Mouse (Mus musculus): ENCODE measurements around the gene Ammecr1.

The Ammecr1 gene

DNA sequence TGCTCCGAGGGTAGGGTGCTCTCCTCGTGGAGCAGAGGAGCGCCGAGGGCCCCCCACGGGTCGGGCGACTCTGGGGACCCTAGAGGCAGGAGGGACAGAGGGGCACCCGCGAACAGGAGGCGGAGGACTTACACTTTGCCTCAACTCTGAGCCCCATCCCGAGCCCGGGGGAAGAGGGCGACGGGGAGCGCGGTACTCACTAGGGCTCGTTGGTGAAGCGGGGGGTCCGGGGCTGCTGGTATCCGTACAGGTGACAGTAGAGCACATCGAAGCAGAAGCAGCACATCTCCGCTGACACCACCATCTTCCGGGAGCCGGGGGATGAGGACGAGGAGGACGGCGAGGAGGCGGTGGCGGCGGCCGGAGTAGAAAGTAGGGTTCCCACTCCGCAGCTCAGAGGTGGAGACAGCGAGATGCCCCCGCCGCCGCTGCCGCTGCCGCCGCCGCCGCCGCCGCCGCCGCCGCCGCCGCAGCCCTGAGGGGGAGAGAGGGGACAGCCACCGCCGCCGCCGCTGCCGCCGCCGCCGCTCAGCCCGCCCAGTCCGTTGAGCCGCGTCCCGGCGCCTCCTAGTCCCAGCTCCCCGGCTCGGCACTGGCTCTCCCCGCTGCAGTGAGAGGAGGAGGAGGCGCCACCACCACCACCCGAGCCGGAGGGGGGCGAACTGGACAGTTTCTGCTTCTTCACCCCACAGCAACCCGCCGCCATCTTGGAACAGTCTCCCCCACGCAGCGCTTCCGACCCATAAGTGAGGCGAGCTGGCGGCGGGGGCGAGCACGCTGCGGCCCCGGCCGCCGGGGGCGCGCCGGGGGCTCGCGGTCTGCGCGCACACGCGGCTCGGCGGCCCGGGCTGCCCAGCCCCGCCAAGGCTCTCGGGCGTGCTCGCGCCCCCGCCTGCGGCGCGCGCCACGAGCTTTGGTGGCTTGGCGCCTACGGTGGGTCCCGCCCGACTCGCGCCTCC lies at the start of gene Ammecr1:
TSS of gene Ammecr1 (minus strand) at position 721 of the 959 bp plus-strand sequence.
- DNase-seq (ENCODE audit: low read depth, low spot score): peak; percentile 79

GRCm38 (mm10) chrX:143014118-143014517 lies 47.6 kb upstream of the Ammecr1 start:
- no peak for DNase-seq (ENCODE audit: low read depth, low spot score)

DNA sequence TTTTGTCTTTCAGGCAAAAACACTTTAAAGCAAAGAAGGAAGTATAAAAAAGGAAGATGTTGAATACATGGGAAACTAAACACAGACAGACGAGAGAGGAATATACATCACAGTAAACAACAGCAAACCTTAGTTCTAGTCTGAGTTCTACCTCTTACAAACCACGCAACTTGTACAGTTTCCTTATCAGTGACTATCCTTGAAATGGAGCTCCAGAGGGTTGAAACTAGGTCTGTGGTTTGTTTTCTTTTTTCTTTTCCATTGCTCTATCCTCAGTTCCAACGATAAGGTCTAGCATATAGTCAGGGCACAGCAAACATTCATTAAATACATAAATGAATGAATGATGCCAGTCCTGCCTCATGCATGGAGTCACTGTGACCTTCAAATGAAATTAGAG lies 45.8 kb upstream of the Ammecr1 start:
- no peak for DNase-seq (ENCODE audit: low read depth, low spot score)

DNA sequence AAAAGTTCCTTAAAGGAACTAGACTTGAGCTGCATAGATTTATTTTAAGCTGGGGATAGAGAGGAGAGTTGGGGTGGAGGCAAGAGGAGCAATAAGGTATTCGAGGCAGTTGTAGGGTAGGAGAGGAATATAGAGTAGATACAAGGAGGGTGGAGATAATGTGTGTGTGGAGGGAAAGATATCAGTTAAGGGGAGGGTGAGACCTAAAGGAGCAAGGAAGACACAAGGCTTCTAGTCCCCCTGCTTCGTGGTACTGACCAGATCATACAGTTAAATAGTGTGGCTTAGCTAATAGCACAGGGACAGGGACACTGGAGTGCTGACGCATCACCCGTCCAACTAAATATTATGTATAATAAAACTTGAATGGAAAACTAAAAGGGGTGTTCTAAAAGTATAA lies 45.3 kb upstream of the Ammecr1 start:
- DNase-seq (ENCODE audit: low read depth, low spot score): no peak

DNA sequence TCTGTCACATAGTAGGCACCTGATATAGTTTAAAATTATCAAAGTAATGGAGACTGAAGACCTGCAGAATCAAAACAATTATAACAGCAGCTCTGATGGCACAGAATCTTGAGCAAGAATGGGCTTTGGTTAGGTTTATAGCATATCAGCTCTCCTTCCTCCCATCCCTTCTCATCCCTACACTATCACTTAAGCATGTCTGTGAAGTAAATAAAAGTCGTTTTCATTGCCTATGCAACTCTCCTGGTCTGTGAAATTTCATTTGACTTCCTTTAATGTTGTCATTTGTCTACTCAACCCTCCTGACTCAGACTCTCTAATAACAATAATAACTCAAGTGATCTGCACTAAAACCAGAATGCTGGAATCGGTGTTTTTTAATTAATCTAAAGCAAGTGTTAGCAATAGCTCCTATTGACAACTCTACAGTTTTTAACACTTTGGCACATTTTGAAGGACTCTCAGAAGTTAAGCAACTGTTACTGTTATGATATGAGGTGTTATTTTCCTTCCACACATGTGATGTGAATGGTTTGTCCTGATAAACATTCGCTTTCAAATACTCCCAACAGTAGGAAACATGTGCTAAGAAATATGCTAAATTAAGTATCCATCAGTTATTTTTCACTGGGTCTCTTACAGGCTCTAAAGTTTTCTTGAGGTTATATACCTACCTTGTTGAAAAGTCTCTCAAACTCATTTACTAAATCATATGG lies 37.8 kb upstream of the Ammecr1 start:
- DNase-seq (ENCODE audit: low read depth, low spot score): no peak

DNA sequence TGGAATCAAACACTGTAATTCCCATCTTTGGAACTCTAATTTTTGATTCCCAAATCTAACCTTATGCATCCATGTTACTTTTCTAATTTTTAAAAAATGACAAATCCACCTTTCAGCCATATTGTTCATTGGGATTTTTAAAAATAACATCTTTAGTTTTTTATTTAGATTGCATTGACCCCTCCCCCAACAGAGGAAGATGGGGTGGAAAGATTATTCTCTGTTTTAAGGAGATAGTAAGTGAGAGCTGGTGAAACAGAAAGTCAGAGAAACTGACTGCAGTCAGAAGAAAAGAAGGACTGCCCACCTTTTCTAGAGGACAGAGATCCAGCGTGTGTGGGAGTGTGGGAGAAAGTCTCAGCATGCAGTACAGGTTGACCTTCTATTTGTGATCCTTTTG lies 30.7 kb upstream of the Ammecr1 start:
- DNase-seq (ENCODE audit: low read depth, low spot score): no peak

DNA sequence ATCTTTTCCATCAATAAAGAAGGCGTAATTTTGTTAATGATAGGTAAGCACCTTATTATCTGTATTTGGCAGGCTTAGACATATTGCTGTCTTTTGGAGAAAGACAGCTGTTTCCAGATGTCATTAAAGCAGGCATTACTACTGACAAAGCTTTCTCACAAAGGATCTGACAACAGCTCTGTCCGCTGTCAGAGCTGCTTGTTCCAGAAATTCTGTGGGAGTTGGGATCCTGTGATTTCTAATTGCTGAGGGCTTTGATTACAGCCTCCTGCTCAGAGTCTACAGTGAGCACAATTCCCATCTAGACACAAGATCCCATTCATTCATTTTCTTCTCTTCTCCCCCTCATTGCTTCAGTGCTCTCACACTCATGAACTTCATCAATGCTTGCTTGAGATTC lies 28.0 kb upstream of the Ammecr1 start:
- no peak for DNase-seq (ENCODE audit: low read depth, low spot score)

GRCm38 (mm10) chrX:142984170-142984569 lies 17.6 kb upstream of the Ammecr1 start:
- no peak for DNase-seq (ENCODE audit: low read depth, low spot score)

DNA sequence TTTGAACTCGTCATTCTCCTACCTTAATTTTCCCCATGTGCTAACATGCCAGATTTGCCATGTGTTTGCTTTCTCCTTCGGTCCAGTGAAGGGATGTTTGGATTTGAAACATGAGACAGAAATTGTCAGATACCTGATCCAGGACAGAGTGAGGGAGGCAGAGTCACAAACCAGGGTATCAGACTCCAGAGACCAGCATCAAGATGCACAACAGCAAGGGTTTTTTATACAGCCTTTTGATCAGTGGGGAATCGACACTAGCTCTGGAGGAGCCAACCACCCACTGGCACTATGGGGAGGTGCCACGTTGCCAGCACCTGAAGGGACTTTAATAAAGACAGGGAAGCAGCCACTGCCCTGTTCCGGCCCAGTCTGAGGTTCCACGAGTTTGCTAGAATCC lies 17.1 kb upstream of the Ammecr1 start:
- no peak for DNase-seq (ENCODE audit: low read depth, low spot score)

- no peak for DNase-seq (ENCODE audit: low read depth, low spot score)
These were observed 15.1 kb upstream of the Ammecr1 start for GRCm38 (mm10) chrX:142981530-142982130.

GRCm38 (mm10) chrX:142980855-142981529 lies 14.5 kb upstream of the Ammecr1 start:
- DNase-seq (ENCODE audit: low read depth, low spot score): no peak

DNA sequence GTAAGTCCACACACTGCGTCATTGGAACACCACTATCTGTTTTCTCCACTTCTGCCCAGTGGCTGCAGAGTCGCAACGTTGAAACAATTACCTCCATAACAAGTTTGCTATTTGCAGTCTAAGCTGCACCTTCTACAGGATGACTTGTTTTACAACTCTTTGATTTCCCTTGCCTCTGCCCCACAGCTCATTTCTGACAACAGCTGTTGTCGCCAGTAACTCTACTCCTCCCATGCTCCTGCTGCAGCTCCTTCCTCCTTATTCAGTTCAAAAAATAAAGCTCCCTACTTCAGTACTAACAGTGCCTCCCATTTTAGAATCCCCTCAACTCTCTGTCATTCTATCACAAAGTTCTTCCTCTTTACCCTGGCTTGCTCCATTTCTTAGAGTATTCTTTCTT lies 12.7 kb upstream of the Ammecr1 start:
- DNase-seq (ENCODE audit: low read depth, low spot score): no peak

DNA sequence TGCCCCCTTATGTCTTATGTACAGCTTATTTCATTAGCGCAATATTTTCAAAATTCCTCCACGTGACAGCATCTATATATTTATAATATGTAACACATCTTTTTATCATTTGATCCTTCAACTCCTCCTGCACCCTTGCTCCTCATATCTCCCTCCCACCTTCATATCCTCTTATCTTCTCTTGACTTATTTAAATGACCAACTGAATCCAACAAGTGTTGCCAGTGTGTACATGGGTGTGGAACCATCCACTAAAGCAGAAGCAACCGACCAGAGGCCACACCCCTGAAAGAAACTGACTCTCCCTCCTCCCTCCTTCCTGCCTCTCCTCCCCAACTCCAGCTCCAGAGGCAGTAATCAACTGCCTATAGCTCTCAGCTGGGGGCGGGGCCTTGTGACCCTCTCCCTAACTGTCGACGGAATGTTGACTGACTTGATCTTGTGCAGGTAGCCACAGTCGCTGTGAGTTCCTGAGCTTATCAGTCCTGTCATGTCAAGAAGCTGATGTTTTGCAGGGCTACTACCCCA lies 6.0 kb upstream of the Ammecr1 start:
- no peak for DNase-seq (ENCODE audit: low read depth, low spot score)

DNA sequence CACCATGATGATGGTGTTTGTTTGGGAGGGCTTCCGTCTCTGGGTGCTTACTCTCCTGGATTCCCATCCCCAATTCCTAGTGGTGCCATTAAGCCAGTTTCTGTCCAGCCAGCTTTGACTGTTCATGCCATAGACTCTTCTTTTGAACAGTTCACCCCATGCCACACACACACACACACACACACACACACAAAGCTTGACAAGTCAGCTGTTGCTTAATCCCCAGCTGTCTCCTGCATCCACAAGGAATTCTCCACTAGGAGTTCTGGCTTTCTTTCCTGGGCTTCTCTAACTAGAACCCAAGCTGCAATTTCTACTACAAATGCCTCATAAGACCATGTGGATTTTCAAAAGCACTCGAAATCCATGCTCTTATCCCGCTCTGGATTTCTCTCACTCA lies 5.2 kb upstream of the Ammecr1 start:
- DNase-seq (ENCODE audit: low read depth, low spot score): no peak

DNA sequence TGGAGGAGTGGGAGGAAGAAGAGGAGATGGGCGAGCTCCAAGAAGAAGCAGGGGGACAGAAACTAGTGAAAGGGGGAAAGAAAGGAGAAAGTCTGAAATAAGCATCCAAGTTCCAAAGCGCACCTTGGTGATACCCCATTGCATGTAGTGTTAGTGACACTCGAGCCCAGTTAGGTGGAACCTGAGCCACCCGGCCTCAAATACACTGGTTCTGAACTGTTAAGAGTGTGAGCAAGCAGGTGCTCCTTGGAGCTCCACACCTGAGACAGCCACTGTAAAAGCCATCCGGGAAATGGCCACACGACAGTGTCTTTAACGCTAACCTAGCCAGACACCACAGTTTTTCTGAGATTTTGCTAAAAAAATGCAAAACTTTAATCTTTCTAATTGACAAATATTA lies 539 bp upstream of the Ammecr1 start:
- DNase-seq (ENCODE audit: low read depth, low spot score): no peak

DNA sequence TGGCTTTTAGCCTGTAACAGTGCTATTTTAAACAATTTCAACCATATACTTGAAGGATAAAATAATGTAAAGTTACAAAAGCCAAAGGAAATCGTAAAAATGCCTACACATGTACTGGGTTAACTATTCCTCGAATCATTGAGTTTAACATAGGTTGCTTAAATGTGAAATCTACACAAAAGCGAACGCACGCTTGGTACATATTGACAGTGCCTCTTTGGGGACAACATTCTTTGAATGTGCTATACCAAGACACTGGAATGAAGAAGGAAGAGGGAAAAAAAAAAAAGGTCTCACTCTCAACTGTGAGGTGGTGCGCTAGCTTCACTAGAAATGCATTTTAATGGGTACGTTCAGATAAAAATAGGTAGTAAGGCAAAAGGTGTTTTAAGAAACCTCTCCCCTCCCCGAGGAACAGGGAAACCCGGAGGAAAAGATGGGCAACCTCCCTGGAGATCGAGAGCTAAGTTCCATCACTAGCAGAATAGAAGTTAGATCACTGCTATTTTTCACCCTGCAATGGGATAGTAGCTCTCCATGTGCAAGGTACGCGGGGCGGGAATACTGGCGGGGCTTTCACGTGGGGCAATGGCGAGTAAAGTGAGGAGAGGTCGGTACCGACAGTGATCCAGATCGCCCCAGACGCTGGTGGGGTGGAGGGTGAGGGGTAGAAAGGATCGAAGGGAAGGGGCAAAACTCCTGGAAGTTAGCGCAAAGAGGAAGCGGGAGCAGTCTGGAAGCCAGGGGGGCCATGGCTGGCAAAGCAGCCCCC lies 1.1 kb downstream of the Ammecr1 start:
- peak; percentile 20 for DNase-seq (ENCODE audit: low read depth, low spot score)

GRCm38 (mm10) chrX:142960434-142960833 lies 6.1 kb downstream of the Ammecr1 start:
- no peak for DNase-seq (ENCODE audit: low read depth, low spot score)

GRCm38 (mm10) chrX:142959674-142960307 lies 6.7 kb downstream of the Ammecr1 start:
- no peak for DNase-seq (ENCODE audit: low read depth, low spot score)

DNA sequence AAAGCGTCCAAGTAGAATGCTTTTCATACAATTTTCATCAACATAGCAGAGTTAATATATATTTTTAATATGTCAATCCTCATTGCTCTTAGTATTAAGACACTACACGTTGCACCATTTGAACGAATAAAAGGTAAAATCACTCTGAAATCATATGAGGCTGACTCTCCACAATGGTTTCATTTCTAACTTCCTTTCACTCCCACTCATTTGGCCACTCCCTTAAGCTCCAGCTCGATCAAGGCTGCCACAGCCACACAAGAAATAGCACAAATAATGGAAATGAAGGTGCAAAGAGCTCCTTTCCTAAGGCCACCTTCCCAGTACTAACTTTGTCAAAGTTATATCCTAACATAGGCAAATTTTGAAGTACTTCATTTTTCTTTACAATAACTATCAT lies 38.1 kb downstream of the Ammecr1 start:
- DNase-seq (ENCODE audit: low read depth, low spot score): no peak

DNA sequence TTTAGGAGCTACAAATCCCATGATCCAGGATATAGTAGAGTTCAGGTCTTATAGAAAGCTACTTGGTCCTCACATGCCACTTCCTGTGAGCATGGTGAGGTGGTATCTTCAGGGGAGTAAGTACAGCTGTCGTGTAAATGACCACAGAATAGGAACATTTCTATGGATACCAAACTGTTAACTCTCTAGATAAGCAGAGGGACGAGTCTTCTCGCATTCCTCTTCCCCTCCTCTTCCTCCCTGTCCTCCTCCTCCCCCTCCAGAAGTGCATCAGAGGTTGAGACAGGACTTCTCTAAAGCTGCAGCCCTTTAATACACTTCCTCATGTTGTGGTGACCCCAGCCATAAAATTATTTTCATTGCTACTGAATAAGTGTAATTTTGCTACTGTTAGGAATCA lies 49.1 kb downstream of the Ammecr1 start:
- no peak for DNase-seq (ENCODE audit: low read depth, low spot score)
